Mouse (Mus musculus) fibroblast of lung, adult 2 months (primary cell): Measurements from ENCODE around the gene Commd9.
A peak's percentile ranks its signal among the peaks of the same experiment; 100 is the strongest.

Experiments
- DNase-seq: peaks from one replicate; pipeline ENCODE4 v3.0.0-alpha.2; 2011; ENCODE audit warnings: low read depth

Gene Commd9

GRCm38 (mm10) chr2:101885768-101886438, at the start of gene Commd9:
TSS of gene Commd9 (plus strand) at chr2:101886247.
- DNase-seq, result peak; percentile 87

- no peak for DNase-seq
Observed at GRCm38 (mm10) chr2:101842756-101843155, 43.3 kb upstream of the Commd9 start.

DNA sequence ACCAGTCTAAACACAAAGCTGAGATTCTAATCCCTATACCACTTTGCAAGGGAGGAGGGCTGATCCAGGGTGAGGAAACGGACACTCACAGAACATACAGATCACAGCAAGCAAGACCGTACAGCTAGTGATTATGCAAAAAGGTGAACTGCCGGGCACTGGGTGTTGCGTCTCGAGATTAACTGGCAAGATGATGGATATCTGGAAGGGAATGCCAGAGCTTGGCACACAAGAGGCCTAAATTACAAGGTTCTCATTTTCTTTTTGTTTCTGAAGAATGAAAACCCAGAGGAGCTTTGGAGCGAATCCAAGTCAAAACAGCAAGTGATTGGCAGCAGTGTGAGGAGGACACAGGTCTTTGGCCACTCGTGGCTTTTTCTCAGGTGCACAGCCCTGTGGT, 31.3 kb upstream of the Commd9 start:
- no peak for DNase-seq

- no peak for DNase-seq
Observed at GRCm38 (mm10) chr2:101856174-101856573, 29.9 kb upstream of the Commd9 start.

DNA sequence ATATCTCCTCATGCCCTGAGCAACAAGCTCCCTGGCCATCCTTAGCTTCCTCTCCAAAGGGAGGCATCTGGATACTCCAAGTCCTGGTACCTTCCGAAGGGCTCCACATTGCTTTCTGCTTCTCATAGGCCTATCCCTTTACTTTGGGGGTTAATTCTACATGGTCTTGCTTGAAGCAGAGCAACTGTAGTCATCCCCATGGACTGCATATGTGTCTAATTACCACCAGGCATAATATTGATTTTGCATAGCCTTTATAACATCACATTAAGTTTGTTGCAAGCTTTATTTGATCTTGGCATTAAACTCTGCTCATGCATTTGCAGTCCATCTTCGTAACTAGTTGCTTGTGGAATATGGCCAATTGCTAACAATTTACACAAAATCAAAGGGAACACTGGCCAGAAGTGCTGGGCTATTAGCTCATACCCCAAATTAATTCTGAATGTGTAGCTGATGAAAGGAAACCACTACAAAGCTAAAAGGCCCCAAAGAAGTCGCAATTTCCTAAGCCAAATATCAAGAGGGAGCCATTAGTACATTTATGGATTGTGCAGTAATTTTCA, 25.0 kb upstream of the Commd9 start:
- DNase-seq, result no peak

DNA sequence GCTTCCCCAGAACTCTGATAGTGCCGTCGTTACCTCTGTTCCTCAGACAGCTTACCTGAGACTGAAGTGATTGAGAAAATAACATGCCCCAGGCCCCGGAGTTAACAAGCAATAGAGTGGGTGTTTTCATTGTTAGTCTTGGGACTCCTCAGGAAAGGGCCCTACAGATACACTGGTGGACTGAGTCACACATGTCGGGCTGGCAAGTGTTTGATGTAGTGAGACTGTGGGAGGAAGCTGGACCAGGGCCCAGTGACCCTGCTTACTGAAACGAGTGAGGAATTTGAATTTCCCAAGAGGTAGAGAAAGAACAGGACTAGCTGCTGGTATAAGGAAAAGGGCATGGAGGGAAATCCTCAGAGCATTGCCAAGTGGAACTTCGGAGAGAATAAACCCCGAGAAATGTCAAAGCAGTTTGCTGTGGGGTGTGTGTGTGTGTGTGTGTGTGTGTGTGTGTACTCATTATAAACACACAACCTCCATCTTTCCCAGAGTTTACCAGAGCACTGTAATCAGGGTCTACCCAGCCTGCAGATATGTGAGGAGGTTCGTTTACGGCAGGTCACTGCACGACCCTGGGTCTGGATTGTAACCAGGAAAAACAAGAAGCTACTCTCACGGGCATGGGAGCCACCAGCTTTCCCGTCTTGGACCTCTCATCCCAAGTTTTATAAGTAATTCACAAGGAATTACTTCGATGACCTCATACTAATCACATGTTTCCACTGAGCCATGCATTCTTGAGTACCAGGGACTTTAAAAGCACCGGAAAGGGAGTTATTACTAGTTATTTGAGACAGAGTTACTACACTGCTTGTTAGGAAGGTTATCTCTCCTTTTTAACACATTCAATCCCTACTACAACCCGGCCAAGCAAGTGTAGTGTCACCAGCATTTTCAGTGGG, 23.6 kb upstream of the Commd9 start:
- DNase-seq, result peak; percentile 72

GRCm38 (mm10) chr2:101868683-101869082, 17.4 kb upstream of the Commd9 start:
- DNase-seq, result no peak

DNA sequence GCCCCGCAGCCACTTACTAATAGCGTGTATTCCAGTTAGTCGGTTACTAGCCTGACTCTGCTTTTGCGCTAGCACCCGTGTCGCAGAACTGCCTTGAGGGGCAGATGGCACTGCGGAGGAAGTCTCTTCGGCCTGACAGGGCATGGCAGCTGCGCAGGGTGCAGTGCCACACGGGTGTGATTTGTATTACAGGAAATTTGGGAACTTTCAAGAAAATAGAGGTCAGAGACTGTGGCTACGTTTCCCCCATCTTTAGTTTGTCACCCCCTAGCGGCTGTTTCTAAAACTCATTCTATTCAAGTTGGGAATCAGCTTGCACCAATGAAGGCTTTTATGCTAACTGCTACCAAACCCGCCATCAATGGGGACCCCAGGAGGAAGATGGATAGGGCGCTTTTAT, 14.9 kb upstream of the Commd9 start:
- peak; percentile 18 for DNase-seq

DNA sequence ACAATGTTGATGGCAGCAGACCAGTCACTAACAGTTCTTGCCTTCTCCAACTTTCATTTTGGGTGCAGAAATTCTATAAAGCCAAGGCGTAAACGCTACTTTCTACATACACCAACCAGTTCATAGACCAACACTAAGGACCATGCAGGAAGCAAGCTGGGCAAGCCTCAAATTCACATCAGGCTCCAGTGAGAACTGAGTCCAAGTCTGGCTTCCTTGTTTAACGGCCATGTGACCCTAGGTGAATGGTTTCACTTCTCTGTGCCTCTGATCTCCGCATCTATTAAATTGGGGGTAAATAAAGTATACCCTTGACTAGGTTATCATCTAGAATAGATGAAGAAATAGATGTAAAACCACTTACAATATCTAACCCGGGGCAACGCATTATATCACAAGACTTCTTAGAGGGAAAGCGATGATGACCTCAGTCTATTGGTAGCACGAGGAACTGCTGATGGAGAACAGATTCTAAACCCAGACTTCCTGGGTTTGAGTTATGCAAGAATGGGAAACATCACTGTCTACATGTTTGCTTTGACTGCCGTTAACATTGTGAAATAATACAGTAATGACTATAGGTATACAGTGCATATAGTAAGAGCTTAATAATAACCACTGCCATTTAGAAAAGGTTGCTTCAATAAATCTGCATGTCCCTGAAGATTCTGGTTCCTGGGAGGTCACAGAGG, 4.4 kb upstream of the Commd9 start:
- DNase-seq, result no peak

- no peak for DNase-seq
Observed at GRCm38 (mm10) chr2:101882998-101883397, 3.0 kb upstream of the Commd9 start, which contains the start of gene Prr5l. TSS of gene Prr5l (minus strand) at chr2:101883027.

GRCm38 (mm10) chr2:101884286-101884685, 1.8 kb upstream of the Commd9 start:
- DNase-seq, result peak; percentile 58

DNA sequence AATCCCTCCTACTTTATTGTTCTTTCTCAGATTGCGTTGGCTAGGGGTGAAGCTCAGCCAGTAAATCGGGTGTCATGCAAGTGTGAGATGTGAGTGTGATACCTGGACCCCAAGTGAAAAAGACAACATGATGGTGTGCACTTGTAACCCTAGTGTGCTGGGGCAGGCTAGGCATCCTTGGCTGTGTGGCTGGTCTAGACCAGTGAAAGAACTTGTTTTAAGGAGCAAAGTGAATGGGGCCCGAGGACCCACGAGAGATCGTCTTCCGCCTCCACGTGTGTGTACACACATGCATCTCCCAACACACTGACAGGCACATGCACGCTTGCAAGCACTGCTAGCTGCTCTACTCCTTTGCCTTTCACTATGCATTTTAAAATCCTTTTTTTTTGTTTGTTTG, 2.8 kb downstream of the Commd9 start:
- no peak for DNase-seq

DNA sequence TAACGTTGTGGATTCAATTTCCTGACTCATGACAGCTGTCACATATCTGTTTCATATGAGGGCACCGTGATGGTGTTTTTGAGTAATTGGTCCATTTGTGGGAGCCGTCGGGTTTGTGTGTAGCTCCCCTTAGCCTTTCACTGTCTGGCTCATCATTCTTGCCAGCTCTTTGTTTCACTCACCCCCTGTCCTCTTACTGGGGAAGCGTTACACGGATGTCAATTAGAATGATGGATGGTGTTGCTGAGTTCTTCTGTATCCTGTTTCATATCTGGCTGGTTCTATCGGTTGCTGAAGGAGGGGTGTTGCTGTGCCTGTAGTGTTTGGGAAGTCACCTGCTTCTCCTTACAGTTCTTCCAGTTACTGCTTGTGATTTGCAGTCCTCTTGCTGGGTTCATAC, 5.1 kb downstream of the Commd9 start:
- DNase-seq, result no peak

DNA sequence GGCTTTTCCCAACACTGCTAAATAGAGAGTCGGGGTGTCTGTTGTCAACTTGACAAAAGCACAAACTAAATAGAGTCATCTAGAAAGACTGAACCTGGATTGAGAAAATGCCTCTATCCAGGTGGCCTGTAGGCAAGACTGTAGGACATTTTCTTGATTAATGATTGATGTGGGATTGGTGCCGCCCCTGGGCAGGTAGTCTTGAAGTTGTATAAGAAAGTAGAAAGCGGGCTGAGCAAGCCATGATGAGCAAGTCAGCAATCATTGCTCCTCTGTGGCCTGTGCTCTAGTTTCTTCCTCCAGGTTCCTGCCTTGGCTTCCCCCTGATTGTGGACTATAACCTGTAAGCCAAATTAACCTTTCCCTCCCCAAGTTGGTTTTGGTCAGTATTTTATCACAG, 8.1 kb downstream of the Commd9 start:
- DNase-seq, result no peak

- DNase-seq, result no peak
Observed at GRCm38 (mm10) chr2:101896425-101897204, 10.6 kb downstream of the Commd9 start.

DNA sequence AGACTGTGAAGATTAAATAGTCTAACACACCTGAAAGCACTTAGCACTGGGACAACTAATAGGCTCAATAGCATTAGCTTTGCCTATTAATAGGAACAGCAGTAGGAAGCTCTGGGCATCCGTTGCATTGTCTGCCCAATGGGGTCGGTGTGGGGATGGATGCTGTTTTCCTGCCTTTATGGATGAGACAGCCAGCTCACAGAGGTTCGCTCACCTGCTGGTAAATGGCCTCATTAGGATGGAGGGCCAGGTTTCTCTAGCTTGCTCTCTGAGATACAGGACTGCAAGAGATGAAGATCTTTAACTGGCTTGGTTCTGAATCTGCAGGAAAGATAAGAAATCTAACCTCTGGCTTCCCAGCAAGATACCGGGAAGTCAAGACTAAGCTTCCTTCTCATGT, 16.1 kb downstream of the Commd9 start:
- DNase-seq, result no peak

DNA sequence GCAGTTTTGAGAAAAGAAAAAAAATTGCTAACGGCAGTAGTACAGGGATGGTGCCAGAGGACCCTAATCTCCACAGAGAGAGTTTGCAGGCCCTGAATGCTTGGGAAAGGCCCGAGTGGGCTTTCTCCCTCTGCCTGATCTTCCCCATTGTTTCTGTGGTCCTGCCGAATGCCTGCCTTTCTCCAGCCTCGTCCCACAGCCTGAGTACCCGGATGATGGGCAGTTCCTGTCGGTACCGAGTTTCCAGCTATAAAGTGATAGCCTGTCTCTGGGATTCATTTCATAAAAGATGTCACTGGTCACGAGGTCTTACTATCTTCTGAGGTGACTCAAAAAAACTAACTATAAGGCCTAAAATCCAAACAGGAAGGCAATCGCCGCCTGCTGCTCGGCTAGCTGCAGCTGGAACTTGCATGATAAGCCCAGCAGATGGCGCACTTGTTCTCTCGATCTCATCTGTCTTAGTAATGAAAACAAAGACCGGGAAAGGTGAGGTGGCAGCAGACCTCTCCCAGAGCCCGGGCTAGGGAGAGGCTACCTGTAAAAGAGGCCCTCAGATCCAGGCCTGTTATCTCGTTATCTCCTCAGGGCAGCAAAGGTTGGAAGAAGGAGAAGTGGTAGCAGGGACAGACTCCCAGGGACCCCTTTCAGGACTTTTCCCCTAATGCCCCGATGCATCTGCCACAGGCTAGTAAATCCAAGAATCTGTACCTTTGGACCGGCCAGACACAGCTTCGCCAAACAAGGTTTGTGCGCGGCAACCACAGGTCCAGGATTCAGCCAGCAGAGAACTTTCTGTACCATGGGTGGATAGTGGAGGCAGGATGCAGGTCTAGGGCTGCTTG, 19.7 kb downstream of the Commd9 start:
- DNase-seq, result peak; percentile 53

- DNase-seq, result no peak
Observed at GRCm38 (mm10) chr2:101906379-101906690, 20.3 kb downstream of the Commd9 start.

DNA sequence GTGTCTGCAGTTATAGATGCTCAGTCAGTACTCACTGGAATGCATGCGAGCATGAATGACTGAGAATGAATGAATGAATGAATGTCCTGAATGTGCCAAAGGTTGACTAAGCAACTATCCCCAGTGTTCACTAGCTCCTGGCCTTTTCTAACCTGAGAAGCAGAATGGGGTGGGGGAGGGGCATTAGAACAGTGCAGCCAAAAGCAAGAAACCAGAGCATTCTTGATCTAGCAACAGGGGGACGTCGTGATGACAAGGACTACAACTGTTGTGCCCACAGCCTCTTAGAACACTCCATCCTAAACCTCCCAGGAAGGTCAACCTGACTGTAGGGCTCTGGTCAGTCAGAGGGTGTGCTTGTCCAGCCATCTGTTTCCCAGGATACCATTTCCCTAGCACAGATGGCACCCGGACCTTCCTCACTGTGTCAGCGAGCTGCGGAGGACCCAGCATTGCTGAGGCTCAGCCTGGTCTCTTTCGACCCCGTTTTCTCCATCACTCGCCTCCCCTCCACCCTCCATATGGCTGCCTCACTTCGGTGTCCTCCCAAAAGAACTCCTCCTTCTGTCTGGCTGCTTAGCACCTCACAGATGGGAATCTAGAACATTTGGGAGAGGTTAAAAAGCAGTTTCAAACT, 21.5 kb downstream of the Commd9 start:
- no peak for DNase-seq

- DNase-seq, result no peak
Observed at GRCm38 (mm10) chr2:101908773-101909172, 22.7 kb downstream of the Commd9 start.
